Mouse (Mus musculus): ENCODE measurements around the gene Spocd1.
"Not testable (repeated sequence)": the region's sequence is repeated elsewhere in the genome, so short reads cannot be mapped to it uniquely, and the experiment has no call there.

Spocd1 gene

GRCm38 (mm10) chr4:129928949-129929348, at the start of gene Spocd1:
Gene Spocd1 (plus strand): TSS chr4:129929249.
- no peak for DNase-seq (ENCODE audit: low read depth, low spot score)

GRCm38 (mm10) chr4:129880615-129881014, 48.4 kb upstream of the Spocd1 start:
- DNase-seq (ENCODE audit: low read depth, low spot score): no peak

GRCm38 (mm10) chr4:129881661-129882060, 47.4 kb upstream of the Spocd1 start:
- DNase-seq (ENCODE audit: low read depth, low spot score): no peak

DNA sequence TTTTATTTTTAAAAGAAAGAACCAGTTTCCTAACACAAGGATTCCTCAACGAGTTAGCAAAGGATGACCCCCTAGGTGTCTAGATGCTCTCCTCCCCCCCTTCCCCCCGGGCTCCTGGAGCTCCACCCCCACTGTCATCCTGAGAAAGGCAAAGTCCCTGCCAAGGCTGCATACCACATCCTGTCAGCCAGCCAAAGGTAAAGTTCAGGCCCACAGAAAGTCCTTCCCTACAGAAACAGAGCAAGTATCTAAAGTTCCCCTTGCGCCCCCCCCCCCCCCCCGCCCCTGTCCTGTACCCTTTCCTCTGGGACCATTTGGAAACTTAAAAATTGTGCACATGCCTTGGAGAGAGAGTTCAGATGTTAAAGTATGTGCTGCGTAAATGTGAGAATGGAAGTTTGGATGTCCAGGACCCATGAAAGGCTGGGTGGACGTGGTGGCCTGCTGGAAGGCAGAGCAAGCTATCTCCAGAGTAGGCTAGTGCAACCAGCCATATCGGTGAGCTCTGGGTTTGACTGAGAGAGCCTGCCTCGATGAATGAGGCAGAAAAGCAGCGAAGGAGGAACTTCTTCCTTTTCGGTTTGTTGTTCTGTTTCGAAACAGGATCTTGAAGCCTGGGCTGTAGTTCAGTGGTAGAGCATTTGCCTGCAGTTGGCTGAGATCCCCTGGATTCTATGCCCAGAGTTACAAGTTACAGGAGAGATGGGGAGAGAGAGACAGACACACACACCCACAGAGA, 46.3 kb upstream of the Spocd1 start:
- peak; percentile 55 for DNase-seq (ENCODE audit: low read depth, low spot score)

- DNase-seq (ENCODE audit: low read depth, low spot score): peak; percentile 51
Observed at GRCm38 (mm10) chr4:129884041-129884930, 44.8 kb upstream of the Spocd1 start.

GRCm38 (mm10) chr4:129889661-129890060, 39.4 kb upstream of the Spocd1 start:
- DNase-seq (ENCODE audit: low read depth, low spot score): no peak

DNA sequence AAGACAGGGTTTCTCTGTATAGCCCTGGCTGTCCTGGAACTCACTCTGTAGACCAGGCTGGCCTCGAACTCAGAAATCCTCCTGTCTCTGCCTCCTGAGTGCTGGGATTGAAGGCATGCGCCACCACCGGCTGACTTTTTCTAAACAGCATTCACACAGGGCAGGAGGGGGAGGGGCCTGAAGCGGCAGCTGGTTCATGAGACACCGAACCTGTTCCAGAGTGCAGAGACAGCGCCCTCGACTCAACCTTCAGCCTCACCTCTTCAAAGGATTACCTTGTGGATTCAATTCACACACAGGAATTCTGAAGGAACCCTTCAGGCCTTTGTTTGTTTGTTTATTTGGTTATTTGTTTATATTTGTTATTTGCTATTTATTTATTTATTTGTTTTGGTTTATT, 39.0 kb upstream of the Spocd1 start:
- DNase-seq (ENCODE audit: low read depth, low spot score): no peak

- DNase-seq (ENCODE audit: low read depth, low spot score): no peak
Observed at GRCm38 (mm10) chr4:129894861-129895260, 34.2 kb upstream of the Spocd1 start.

- not testable (repeated sequence) for DNase-seq (ENCODE audit: low read depth, low spot score)
Observed at GRCm38 (mm10) chr4:129898815-129899214, 30.2 kb upstream of the Spocd1 start.

GRCm38 (mm10) chr4:129902394-129902793, 26.7 kb upstream of the Spocd1 start:
- DNase-seq (ENCODE audit: low read depth, low spot score): no peak

- DNase-seq (ENCODE audit: low read depth, low spot score): no peak
Observed at GRCm38 (mm10) chr4:129903577-129903976, 25.5 kb upstream of the Spocd1 start.

- DNase-seq (ENCODE audit: low read depth, low spot score): no peak
Observed at GRCm38 (mm10) chr4:129905032-129905431, 24.0 kb upstream of the Spocd1 start.

GRCm38 (mm10) chr4:129906016-129906415, 23.0 kb upstream of the Spocd1 start:
- no peak for DNase-seq (ENCODE audit: low read depth, low spot score)

GRCm38 (mm10) chr4:129908836-129909235, 20.2 kb upstream of the Spocd1 start:
- no peak for DNase-seq (ENCODE audit: low read depth, low spot score)

- DNase-seq (ENCODE audit: low read depth, low spot score): no peak
Observed at GRCm38 (mm10) chr4:129909261-129909731, 19.8 kb upstream of the Spocd1 start.

DNA sequence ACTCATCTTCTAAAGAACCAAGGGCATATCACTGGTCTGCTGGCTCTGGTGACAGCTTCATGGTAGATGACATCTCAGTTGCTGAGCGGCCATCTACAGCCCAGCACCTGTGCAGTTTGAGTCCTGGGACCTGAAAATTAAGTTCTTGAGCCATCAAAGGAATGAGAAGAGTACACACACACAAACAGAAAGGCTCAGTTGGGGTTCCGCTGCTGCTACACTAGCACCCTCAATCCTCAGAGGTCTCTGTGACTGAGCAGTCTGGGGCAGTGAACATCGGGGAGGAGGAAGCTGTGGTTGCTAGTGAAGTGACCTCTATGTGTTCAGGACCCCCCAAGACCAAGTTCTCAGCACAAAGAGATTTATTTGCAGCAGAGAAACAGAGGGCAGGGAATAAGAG, 16.1 kb upstream of the Spocd1 start:
- DNase-seq (ENCODE audit: low read depth, low spot score): no peak

- DNase-seq (ENCODE audit: low read depth, low spot score): no peak
Observed at GRCm38 (mm10) chr4:129913761-129914644, 15.0 kb upstream of the Spocd1 start.

GRCm38 (mm10) chr4:129914686-129915085, 14.4 kb upstream of the Spocd1 start:
- DNase-seq (ENCODE audit: low read depth, low spot score): no peak

DNA sequence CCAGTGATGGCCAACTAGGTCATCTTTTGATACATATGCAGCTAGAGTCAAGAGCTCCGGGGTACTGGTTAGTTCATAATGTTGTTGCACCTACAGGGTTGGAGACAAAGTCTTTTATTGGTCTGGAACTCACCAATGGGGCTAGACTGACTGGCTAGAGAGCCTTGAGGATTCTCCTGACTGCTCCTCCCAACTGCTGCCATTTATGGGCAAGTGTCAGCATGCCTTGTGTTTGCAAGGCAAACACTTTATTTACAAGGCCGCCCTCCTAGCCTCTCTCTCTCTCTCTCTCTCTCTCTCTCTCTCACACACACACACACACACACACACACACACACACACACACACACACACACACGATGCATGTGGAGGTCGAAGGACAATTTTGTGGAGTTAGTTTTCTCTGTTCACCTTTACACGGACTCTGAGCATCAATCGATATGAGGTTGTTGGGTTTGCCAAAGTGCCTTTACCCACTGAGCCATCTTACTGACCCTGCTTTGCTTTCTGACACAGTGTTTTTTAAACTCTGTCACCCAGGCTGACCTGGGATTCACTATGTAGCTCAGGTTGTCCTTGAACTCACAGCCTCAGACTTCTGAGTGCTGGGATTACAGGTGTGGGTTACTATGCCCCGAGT, 13.6 kb upstream of the Spocd1 start:
- DNase-seq (ENCODE audit: low read depth, low spot score): no peak

- no peak for DNase-seq (ENCODE audit: low read depth, low spot score)
Observed at GRCm38 (mm10) chr4:129916159-129916558, 12.9 kb upstream of the Spocd1 start.

GRCm38 (mm10) chr4:129917016-129917603, 11.9 kb upstream of the Spocd1 start:
- DNase-seq (ENCODE audit: low read depth, low spot score): no peak
